15 mouse cellular contexts compared by ENCODE assay signal in the genomic region with DNA sequence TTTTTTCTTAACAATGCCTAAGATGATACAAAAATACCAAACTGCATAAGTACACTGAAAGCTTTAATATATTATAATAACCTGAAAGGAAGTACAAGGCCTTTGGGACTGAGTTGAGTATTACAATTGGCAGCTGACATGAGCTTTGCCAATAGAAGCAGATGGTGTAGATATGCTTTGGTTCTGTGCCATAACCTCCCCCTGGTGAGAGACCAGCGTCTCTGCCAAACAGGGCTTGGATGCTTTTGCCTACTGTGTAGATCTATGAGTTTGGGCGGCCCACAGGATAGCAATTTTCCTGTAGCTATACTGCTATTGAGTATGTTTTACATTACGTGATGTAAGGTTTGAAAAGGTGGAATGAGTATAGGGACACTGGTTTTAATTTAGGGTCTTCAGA. TPM values are rescaled to one million over a fixed set of nuclear protein-coding genes. Genes with fewer than 3 reads are reported as not detected.
DNase-seq lines count a peak whose midpoint lies in the region; ATAC-seq lines count a peak whose summit lies in the region.
"Had no signal": no experiment of that assay in that cellular context is flagged by ENCODE, and none has a peak within 500 bp of the region (broad histone marks: within the 10 kb centered on the region; RNA-seq: fewer than 3 reads in every experiment).

No protein-coding gene starts in this region.

- 66% methylated on average over 3 of the region's 3 CpGs for WGBS in hindbrain, embryonic 14.5 days
- 79% methylated on average over 3 of the region's 3 CpGs for WGBS in hindbrain, embryonic 11.5 days
- WGBS in forebrain, embryonic 14.5 days = 53% methylated on average over 3 of the region's 3 CpGs

- no peaks in the 10 kb centered on the region for H3K9me3 ChIP-seq in hindbrain, embryonic 14.5 days (ENCODE audit: control insufficient read depth, low read length)
- H3K9me3 ChIP-seq in hindbrain, embryonic 11.5 days (ENCODE audit: control insufficient read depth, low read length) = no peaks in the 10 kb centered on the region
- no peaks in the 10 kb centered on the region for H3K9me3 ChIP-seq in forebrain, embryonic 14.5 days (replicated peaks; ENCODE audit: control insufficient read depth, low read length)
- H3K9me3 ChIP-seq: megakaryocyte, embryonic 14.5 days had no signal

- H3K4me2 ChIP-seq in hindbrain, embryonic 14.5 days (replicated peaks) = no peak overlapping the region
- no peak overlapping the region for H3K4me2 ChIP-seq in hindbrain, embryonic 11.5 days (replicated peaks; ENCODE audit: low read depth, low read length)
- no peak overlapping the region for H3K4me2 ChIP-seq in forebrain, embryonic 14.5 days (ENCODE audit: low read length)

- no peaks in the 10 kb centered on the region for H3K27me3 ChIP-seq in hindbrain, embryonic 14.5 days (ENCODE audit: control insufficient read depth, insufficient read depth, low read length)
- no peaks in the 10 kb centered on the region for H3K27me3 ChIP-seq in hindbrain, embryonic 11.5 days (ENCODE audit: control insufficient read depth, insufficient read depth, low read length)
- no peaks in the 10 kb centered on the region for H3K27me3 ChIP-seq in forebrain, embryonic 14.5 days (replicated peaks; ENCODE audit: control insufficient read depth, insufficient read depth, low read length)
- H3K27me3 ChIP-seq: megakaryocyte, embryonic 14.5 days had no signal

- ATAC-seq in hindbrain, embryonic 14.5 days (ENCODE audit: low FRiP score) = peak; percentile 65; the same call in 1 of the 2 replicates
- ATAC-seq in hindbrain, embryonic 11.5 days (ENCODE audit: low FRiP score) = no peak
- peak; percentile 91 for ATAC-seq in forebrain, embryonic 14.5 days

- peak; percentile 61 for DNase-seq in hindbrain, embryonic 14.5 days (ENCODE audit: low spot score)
- no peak for DNase-seq in hindbrain, embryonic 11.5 days (ENCODE audit: low spot score)
- peak; percentile 95 for DNase-seq in cerebellum, adult 11 months
- DNase-seq in forebrain, embryonic 14.5 days (ENCODE audit: low spot score) = peak; percentile 80
- DNase-seq in layer of hippocampus, postnatal 14 days (ENCODE audit: low spot score in 2 of 2) = peak; percentile 16 to 83
- no peak for DNase-seq in ovary, postnatal 14 days (ENCODE audit: low spot score)
- DNase-seq in frontal cortex, postnatal 25 days (ENCODE audit: low spot score in 2 of 2) = no peak
- no peak for DNase-seq in lung, postnatal 36 days
- DNase-seq: heart, postnatal 14 days; kidney, adult 2 months had no signal

- no peak overlapping the region for H3K9ac ChIP-seq in hindbrain, embryonic 14.5 days
- no peak overlapping the region for H3K9ac ChIP-seq in hindbrain, embryonic 11.5 days (ENCODE audit: low read depth, low read length)
- no peak overlapping the region for H3K9ac ChIP-seq in forebrain, embryonic 14.5 days (ENCODE audit: low read length)

- no peaks in the 10 kb centered on the region for H3K36me3 ChIP-seq in hindbrain, embryonic 14.5 days (replicated peaks; ENCODE audit: control insufficient read depth, insufficient read depth)
- H3K36me3 ChIP-seq in hindbrain, embryonic 11.5 days (ENCODE audit: control insufficient read depth, insufficient read depth, low read length) = no peaks in the 10 kb centered on the region
- no peaks in the 10 kb centered on the region for H3K36me3 ChIP-seq in forebrain, embryonic 14.5 days (ENCODE audit: control insufficient read depth, insufficient read depth, low read length)

- no peaks in the 10 kb centered on the region for H3K4me1 ChIP-seq in hindbrain, embryonic 14.5 days (replicated peaks; ENCODE audit: control insufficient read depth, insufficient read depth, low read length)
- no peaks in the 10 kb centered on the region for H3K4me1 ChIP-seq in hindbrain, embryonic 11.5 days (replicated peaks; ENCODE audit: control insufficient read depth, insufficient read depth, low read length)
- H3K4me1 ChIP-seq in forebrain, embryonic 14.5 days (ENCODE audit: control insufficient read depth, insufficient read depth, low read length) = no peaks in the 10 kb centered on the region
- H3K4me1 ChIP-seq: megakaryocyte, embryonic 14.5 days had no signal

- H3K4me3 ChIP-seq in hindbrain, embryonic 14.5 days (replicated peaks; ENCODE audit: low read length) = no peak overlapping the region
- no peak overlapping the region for H3K4me3 ChIP-seq in hindbrain, embryonic 11.5 days (ENCODE audit: low read depth, low read length)
- H3K4me3 ChIP-seq in forebrain, embryonic 14.5 days (ENCODE audit: low read depth, low read length) = no peak overlapping the region
- H3K4me3 ChIP-seq: megakaryocyte, embryonic 14.5 days had no signal

- no peak overlapping the region for H3K27ac ChIP-seq in hindbrain, embryonic 14.5 days
- no peak overlapping the region for H3K27ac ChIP-seq in hindbrain, embryonic 11.5 days (ENCODE audit: low read depth, low read length)
- no peak overlapping the region for H3K27ac ChIP-seq in forebrain, embryonic 14.5 days (ENCODE audit: low read depth, low read length)
- H3K27ac ChIP-seq: stomach, postnatal 0 days had no signal

RNA-seq across cellular contexts. Expression of a gene that starts 49.6 kb away (rescaled TPM):
- 24.9 and 26.3 TPM in 2 replicates for polyA plus RNA-seq in hindbrain, embryonic 14.5 days (2014; fragmentation: Nextera tagmentation; extraction: Ambion mirVana)
- polyA plus RNA-seq in hindbrain, embryonic 11.5 days (2014; fragmentation: Nextera tagmentation; extraction: Ambion mirVana) = 3.1 and 3.4 TPM in 2 replicates
- polyA plus RNA-seq in forebrain, embryonic 14.5 days (2014; fragmentation: Nextera tagmentation; extraction: Ambion mirVana) = 7.7 and 12.4 TPM in 2 replicates
- total RNA-seq in layer of hippocampus, postnatal 14 days (2021) = 1 to 10 TPM; 3.7 to 4.6 TPM
- total RNA-seq: heart, postnatal 14 days had no signal
- polyA plus RNA-seq: gonadal fat pad, adult 2 months; kidney, adult 2 months; liver, embryonic 16.5 days; small intestine, adult 2 months had no signal

Comparison
In these comparisons a context has a peak if more than half of its experiments do, and no peak if none do; other contexts are left out.
1. DNase-seq: peak in hindbrain, embryonic 14.5 days (single experiment), cerebellum, adult 11 months (single experiment), forebrain, embryonic 14.5 days (single experiment) and layer of hippocampus, postnatal 14 days (2 of 2); none in hindbrain, embryonic 11.5 days (single experiment), ovary, postnatal 14 days (single experiment), frontal cortex, postnatal 25 days (0 of 2) and lung, postnatal 36 days (single experiment).